Mouse (Mus musculus) testis, adult 2 months (tissue): Measurements from ENCODE around the gene Caln1.

Source experiments
- CTCF ChIP-seq: fragments of 200-500 bp; IDR thresholded peaks from 2 replicates; pipeline ENCODE4 v1.5.1; 2012; ENCODE audit warnings: low read depth, mild to moderate bottlenecking, inconsistent platforms, low read length, moderate library complexity; ENCODE audit not compliant: control insufficient read depth, insufficient read depth, insufficient replicate concordance
- POLR2A ChIP-seq: fragments of 200-500 bp; IDR thresholded peaks from 2 replicates; pipeline ENCODE4 v1.6.1; 2012; ENCODE audit warnings: low read depth, mild to moderate bottlenecking, inconsistent platforms, low read length, moderate library complexity; ENCODE audit not compliant: control insufficient read depth

GRCm38 (mm10) chr5:130614209-130614608, 245.0 kb downstream of the Caln1 start:
- TF ChIP-seq CTCF: no peak
- no peak for TF ChIP-seq POLR2A
